Mouse (Mus musculus): ENCODE measurements around the gene Clpb. TPM values are rescaled to one million over a fixed set of nuclear protein-coding genes. Genes with fewer than 3 reads are reported as not detected.
"Not testable (repeated sequence)": the region's sequence is repeated elsewhere in the genome, so short reads cannot be mapped to it uniquely, and the experiment has no call there.

Clpb gene
- total RNA-seq (2021) = 10 to 100 TPM; 55.1 to 56.1 TPM

GRCm38 (mm10) chr7:101663514-101664159 is at the start of gene Clpb:
Gene Clpb, plus strand, starts transcription at chr7:101663633.
- DNase-seq (ENCODE audit: extremely low spot score in 1 of 2, low spot score in 1 of 2) = peak; percentile 79 to 81

GRCm38 (mm10) chr7:101615406-101615805 is 48.0 kb upstream of the Clpb start:
- DNase-seq (ENCODE audit: extremely low spot score in 1 of 2, low spot score in 1 of 2) = no peak

- DNase-seq (ENCODE audit: extremely low spot score in 1 of 2, low spot score in 1 of 2) = no peak
Measured at GRCm38 (mm10) chr7:101616136-101616835, 47.1 kb upstream of the Clpb start.

- peak; percentile 38 to 39 for DNase-seq (ENCODE audit: extremely low spot score in 1 of 2, low spot score in 1 of 2)
Measured at GRCm38 (mm10) chr7:101617438-101618165, 45.8 kb upstream of the Clpb start.

GRCm38 (mm10) chr7:101618273-101618672 is 45.2 kb upstream of the Clpb start:
- DNase-seq (ENCODE audit: extremely low spot score in 1 of 2, low spot score in 1 of 2) = no peak

GRCm38 (mm10) chr7:101620373-101620772 is 43.1 kb upstream of the Clpb start:
- DNase-seq (ENCODE audit: extremely low spot score in 1 of 2, low spot score in 1 of 2) = peak; percentile 39 to 62

- DNase-seq (ENCODE audit: extremely low spot score in 1 of 2, low spot score in 1 of 2) = not testable (repeated sequence)
Measured at GRCm38 (mm10) chr7:101621861-101622260, 41.6 kb upstream of the Clpb start.

GRCm38 (mm10) chr7:101624283-101624682 is 39.1 kb upstream of the Clpb start:
- no peak for DNase-seq (ENCODE audit: extremely low spot score in 1 of 2, low spot score in 1 of 2)

- not testable (repeated sequence) for DNase-seq (ENCODE audit: extremely low spot score in 1 of 2, low spot score in 1 of 2)
Measured at GRCm38 (mm10) chr7:101627166-101627565, 36.3 kb upstream of the Clpb start.

GRCm38 (mm10) chr7:101628481-101628880 is 35.0 kb upstream of the Clpb start:
- no peak for DNase-seq (ENCODE audit: extremely low spot score in 1 of 2, low spot score in 1 of 2)

- no peak for DNase-seq (ENCODE audit: extremely low spot score in 1 of 2, low spot score in 1 of 2)
Measured at GRCm38 (mm10) chr7:101633629-101634177, 29.7 kb upstream of the Clpb start.

- no peak for DNase-seq (ENCODE audit: extremely low spot score in 1 of 2, low spot score in 1 of 2)
Measured at GRCm38 (mm10) chr7:101634513-101634912, 28.9 kb upstream of the Clpb start.

GRCm38 (mm10) chr7:101636056-101636455 is 27.4 kb upstream of the Clpb start:
- no peak for DNase-seq (ENCODE audit: extremely low spot score in 1 of 2, low spot score in 1 of 2)

GRCm38 (mm10) chr7:101643879-101644278 is 19.6 kb upstream of the Clpb start:
- DNase-seq (ENCODE audit: extremely low spot score in 1 of 2, low spot score in 1 of 2) = no peak

GRCm38 (mm10) chr7:101649729-101650128 is 13.7 kb upstream of the Clpb start:
- DNase-seq (ENCODE audit: extremely low spot score in 1 of 2, low spot score in 1 of 2) = no peak

GRCm38 (mm10) chr7:101650565-101650964 is 12.9 kb upstream of the Clpb start:
- peak in 1 of 2 experiments; percentile 47 for DNase-seq (ENCODE audit: extremely low spot score in 1 of 2, low spot score in 1 of 2)

GRCm38 (mm10) chr7:101653681-101654209 is 9.7 kb upstream of the Clpb start:
- peak; percentile 34 to 55 for DNase-seq (ENCODE audit: extremely low spot score in 1 of 2, low spot score in 1 of 2)

GRCm38 (mm10) chr7:101654936-101655335 is 8.5 kb upstream of the Clpb start:
- no peak for DNase-seq (ENCODE audit: extremely low spot score in 1 of 2, low spot score in 1 of 2)

GRCm38 (mm10) chr7:101662006-101662405 is 1.4 kb upstream of the Clpb start:
- no peak for DNase-seq (ENCODE audit: extremely low spot score in 1 of 2, low spot score in 1 of 2)

- DNase-seq (ENCODE audit: extremely low spot score in 1 of 2, low spot score in 1 of 2) = peak; percentile 37 to 41
Measured at GRCm38 (mm10) chr7:101666581-101666980, 3.1 kb downstream of the Clpb start.

Measured in layer of hippocampus, postnatal 25 days (tissue).